Mouse (Mus musculus): ENCODE results near the gene Aldh18a1.

- TF ChIP-seq POLR2A (IDR thresholded peaks at IDR 0.05; ENCODE audit: insufficient read depth, low read length) (no peak), EP300 (IDR thresholded peaks at IDR 0.05; ENCODE audit: insufficient read depth, low read depth, low read length) (no peak)
These were observed 6.6 kb downstream of the Aldh18a1 start for GRCm38 (mm10) chr19:40581662-40582061.

All from ES-Bruce4 (cell line).